Mouse (Mus musculus): Measurements from ENCODE around the gene Adamtsl3.
A peak's percentile ranks its signal among the peaks of the same experiment; 100 is the strongest.

Adamtsl3 gene

DNA sequence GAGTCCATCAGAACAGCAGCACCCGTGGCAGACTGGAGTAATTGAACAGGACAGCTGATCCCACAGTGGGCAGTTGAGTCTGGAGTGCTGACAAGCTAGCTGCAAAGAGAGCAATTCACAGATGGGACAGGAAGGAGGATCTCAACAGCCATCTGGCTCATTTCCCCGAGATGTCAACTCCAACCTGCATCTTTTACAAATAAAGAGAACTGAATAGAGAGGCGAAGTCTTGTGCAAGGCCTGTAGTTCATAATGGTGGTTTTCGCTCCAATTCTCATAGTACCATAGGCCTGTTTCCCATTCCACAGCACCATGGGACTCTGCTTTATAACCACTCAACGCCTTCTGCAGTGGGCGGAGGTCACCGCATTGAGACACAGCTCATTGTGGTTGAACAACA is 195.9 kb downstream of the Adamtsl3 start:
- peak; percentile 56 for DNase-seq

DNA sequence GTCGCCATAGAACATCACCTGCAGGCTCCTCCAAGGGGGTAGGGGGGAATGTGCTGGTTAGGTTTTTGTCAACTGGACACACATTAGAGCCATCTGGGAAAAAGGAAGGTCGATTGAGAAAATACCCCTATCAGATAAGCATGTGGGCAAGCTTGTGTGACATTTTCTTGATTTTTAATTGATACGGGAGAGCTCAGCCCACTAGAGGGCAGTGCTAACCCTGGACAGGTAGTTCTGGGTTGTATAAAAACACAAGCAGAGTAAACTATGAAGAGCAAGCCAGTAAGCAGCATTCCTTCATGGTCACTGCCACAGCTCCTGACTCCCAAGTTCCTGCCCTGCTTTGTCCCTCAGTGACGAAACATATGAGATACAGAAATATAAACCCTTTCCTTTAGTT is 197.7 kb downstream of the Adamtsl3 start:
- DNase-seq, result no peak

DNA sequence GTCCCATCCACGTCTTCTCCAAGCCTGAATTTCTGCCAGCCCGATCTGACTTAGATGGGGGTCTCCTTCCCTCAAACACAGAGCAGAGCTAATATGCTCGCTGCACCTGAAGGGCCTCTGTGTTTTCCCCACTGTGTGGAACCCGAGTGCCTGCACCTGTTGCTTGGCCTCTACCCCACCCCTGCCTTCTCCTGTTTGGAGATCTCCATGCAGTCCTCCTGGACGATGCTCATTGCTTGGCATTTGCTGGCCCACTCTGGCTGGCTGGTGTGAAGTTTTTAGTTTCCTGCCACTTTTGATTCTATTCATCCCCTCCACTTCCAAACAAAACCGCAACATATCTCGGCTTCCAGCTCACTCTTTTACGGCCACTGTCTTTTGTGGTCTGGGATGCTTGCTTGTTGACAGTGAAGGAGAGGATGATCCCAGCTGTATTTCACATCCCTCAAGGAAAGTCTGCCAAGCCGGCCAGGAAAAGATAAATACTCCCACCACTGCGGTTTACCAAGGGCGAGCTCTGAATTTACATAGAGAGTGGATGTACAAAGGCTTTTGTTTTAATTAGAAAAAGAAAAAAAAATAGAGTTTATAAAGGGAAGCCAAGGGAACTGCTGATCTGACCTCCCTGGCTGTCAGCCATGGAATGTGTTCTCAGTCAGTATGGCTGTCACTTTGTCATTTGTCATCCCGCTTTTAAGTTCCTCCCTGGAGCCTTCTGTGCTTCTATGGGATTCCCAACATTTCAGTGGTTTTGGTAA is 198.4 kb downstream of the Adamtsl3 start:
- no peak for DNase-seq

DNA sequence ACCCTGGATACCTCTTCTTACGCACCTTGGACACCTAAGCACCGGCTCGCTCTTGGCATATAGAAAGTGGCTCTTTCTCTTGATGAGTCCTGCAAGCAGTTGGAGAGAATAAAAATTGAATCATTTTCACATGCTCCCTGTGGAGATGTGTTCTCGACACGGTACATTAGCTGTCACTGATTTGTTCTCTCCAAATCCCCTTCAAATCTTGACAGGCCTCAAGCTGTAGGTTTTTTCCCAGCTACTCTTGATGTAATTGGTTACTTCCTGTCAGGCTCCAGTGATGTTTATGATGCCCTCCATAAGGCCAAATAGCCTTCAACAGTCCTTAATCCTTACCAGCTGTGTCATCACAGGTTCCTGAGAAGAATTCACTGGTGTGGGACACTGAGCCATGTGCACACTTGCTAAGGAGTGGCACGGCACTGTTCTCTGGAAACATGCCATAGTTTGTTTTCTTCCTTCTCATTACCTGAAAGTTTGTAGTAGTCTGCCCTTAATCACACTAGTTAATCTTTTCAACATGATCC is 209.0 kb downstream of the Adamtsl3 start:
- DNase-seq, result no peak

DNA sequence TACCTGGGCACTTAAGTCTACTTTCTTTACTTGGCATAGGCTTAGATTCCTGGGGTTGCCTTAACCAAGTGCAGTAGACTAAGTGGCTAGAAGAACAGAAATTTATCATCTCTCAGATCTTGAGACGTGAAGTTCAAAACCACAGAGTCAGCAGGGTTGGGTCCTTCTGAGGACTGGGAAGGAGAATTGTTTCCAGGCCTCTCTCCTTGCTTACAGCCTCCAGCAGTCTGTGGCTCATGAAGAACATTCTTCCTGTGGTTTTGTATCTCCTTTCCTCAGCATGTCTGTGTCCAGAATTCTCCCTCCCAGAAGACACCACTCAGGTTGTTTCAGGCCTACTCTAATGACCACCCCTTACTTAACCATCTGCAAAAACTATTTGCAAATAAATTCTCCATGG is 216.5 kb downstream of the Adamtsl3 start:
- DNase-seq, result no peak

DNA sequence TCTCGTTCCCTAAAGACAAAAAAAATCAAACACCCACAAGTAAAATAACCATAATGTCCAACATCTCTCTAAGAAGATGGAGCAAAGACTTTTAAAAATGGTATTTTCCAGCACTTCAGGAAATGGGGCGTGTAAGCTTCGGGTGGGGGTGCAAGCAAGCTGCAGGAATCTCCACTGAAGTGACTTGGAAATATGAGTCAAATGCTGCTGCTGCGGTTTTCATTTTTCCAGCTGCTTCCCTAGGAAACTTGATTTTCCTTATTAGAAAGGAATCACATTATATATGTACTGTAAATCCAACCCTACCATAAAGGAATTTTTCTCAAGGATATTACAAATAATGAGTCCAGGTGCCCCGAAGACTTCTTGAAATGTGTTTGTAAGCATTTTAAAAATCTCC is 220.3 kb downstream of the Adamtsl3 start:
- no peak for DNase-seq

DNA sequence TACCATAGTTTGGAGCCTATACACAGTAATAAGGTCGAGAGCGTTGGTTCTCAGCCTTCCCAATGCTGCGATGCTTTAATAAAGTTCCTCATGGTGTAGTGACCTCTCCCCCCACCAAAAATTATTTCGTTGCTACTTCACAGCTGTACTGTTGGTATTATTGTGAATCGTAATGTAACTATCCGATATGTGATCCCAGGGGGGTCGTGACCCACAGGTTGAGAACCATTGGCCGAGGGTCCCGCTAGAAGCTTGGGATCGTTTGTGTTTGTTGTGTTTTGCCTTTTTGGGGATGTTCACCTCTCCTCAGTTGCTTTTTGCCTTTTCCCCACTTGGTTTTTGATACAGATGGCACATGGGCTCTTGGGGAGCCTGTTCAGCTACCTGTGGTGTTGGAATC is 220.9 kb downstream of the Adamtsl3 start:
- no peak for DNase-seq

DNA sequence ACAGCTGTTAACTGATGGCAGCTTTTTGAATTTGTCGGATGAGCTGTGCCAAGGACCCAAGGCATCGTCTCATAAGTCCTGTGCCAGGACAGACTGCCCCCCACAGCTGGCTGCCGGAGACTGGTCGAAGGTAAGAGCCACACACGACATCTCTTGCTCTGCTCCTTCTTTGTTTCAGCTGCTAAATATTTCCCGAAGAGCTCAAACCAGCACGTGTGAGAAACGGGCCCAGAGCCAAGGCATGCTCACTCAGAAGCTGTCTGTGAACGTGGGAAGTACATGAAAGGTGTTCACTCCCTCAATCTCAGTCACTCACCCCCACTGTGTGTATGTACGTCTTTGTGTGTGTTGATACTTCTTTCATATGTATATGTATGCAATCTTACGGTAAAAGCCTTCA is 221.6 kb downstream of the Adamtsl3 start:
- DNase-seq, result no peak

DNA sequence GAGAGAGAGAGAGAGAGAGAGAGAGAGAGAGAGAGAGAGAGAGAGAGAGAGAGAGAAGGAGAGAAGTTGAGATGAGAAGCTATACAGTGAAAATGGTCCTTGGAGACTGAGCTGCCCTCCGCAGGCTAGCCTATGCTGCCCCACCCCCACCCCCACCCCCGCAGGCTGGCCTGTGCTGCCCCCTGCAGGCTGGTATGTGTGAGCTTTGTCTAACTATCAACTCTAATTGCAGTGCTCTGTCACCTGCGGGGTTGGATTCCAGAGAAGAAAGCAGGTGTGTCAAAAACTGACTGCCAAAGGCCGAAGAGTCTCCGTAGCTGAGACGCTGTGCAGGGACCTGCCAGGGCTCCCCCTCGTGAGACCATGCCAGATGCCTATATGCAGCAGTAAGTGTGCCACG is 231.2 kb downstream of the Adamtsl3 start:
- no peak for DNase-seq

DNA sequence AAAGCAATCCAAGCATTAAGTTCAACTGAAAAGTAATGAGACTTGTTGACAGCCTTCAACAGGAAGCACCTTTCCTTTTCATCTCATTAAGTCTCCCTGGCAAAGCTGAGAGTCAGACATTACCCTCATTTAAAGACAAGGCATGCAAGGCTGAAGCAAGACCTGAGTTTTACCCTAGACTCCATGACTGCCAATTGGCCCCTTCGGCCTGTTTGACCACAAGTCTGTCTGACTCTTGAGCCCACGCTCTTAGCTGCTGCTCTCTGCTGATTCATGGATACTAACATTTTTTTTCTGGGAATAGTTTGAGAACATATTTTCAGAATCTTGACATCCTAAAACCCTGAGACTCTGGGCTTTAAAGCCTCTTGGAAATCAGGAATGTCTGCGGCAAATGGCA is 232.3 kb downstream of the Adamtsl3 start:
- no peak for DNase-seq

DNA sequence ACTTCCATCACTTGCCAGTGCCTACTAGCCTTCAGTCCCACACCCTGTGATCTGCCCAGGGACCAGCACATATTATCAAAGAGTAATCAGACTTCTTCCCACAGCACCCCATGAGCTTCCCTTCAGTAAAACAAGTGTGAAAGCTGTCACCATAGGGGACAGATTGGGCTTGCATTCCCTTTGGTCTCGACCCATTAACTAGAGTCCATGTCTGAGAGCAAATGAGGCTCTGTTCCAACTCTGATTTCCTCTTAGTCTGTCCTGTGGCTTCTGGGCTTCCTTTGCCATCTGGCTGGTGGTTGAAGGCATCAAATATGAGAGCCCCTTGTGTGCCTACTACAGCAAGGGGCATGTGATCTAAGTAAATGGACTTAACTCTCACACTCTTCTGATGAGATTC is 237.5 kb downstream of the Adamtsl3 start:
- peak; percentile 14 for DNase-seq

DNA sequence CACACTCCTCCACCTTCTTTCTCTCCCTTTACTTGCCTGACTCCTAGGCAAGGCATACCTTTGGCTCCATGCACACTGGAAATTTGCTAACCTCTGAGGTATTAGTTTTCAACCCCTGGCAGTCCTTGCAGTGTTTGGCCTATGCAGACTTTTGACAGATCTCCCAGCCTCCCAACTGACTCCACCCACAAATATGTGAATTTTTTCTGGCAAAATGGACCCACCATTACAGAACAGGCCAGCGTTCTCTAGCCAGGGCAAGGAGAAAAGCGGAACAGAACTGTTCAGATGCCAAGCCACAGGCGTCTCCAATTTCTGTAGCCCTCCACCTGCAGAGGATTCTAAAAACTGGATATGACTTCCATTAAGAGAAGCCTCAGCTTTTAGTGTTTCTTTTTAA is 244.5 kb downstream of the Adamtsl3 start:
- no peak for DNase-seq

DNA sequence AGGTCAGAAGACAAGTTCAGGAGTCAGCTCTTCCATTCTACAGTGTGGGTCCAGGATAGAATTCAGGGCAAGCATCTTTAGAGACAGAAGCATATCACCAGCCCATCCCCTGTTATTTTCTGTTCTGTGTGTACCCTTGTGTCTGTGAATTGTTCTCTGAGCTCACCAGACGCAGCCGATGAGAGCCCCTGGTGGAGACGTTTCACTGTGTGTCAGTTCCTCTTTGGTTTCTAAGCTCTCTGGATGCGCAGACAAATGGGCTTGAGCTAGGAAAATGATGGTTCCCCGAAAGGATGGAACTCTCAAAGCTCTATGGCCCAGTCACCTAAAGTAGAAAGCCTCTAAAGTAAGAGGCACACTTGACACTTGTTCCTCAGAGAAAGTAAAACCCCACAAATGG is 246.3 kb downstream of the Adamtsl3 start:
- DNase-seq, result no peak

DNA sequence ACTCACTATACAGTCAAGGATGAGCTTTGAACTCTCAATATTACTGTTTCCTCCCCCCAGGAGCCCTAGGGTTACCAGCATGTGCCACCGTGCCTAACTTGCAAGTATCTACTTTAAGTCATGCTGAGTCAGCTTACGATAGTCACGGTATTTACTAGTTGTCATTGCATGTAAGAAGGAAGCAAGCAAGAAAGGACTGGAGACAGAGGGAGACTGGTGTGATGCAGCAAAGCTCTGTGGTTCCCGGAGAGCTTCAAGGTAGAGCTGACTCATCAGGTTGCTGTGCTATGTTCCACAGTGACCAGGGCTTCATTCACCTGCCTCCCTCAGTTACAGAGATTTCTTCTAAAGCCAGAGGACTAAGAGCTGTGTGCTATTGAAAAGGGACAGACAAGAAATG is 247.0 kb downstream of the Adamtsl3 start:
- no peak for DNase-seq

DNA sequence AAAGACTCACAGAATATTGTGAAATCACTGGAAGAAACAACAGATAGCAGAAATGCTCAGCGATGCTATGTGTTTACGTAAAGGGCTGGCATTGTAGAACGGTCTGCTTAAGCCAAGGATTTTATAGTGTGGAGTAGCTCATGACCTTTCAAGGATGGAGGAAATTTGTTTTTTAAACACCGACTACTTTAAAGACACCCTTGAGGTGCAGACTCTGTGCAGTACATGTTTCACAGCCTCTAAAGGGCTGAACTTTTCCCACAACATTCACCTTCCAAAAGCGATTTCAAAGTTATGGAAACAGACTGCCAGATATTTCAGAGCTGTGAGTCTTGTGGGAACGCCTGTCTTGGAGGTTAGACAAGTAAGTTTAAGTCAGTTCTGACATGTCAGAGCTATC is 255.4 kb downstream of the Adamtsl3 start:
- DNase-seq, result no peak

DNA sequence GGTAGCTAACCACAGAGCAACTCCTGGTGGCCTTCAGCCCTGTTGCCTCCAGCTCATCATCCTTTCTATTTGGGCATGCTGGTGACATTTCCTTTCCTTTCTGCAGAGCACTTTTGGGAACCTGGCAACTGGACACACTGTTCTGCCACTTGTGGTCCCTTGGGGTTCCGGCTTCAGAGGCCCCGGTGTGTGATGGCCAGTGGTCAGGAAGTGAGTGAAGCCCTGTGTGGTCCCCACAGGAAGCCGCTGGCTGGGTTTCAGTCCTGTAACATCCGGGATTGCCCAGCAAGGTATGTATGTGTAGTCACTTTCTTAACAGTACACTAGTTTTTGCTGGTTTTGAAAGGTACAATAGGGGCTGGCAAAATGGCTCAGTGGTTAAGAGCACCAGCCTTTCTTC is 266.5 kb downstream of the Adamtsl3 start:
- no peak for DNase-seq

DNA sequence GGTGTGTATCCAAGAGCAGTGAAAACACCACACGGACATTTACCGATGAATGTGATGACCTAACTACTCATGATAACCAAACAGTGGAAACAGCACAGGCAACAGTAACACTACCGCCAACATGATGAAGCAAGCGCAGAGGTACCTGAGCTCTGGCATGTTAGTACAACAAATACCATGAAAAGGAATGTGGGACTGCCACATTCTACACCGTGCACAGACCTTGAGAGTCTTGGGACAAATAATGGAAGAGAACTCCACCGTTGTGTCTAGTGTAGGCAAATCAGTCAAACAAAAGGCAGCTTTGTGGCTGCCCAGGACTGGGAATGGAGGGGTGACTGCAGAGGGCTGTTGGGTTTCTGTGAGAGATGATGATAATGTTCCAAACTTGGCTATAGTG is 269.9 kb downstream of the Adamtsl3 start:
- no peak for DNase-seq

DNA sequence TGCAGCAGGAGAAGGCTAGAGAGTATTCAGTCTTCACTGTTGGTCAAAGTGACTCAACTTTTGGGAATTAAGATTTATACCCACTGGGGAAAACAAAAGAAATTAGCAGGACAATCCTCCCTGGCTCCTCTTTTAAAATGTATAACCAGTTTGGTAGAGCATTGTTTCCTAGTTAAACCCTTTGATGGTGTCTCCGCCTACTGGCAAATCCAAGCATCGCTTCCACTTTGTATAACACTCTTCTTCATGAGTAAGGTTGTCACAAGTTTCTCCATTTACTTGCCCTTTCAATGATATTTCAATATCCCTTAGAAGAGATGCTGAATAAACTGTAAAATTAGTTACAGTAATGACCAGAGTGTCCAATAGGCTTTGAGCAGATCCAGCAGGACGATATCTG is 274.1 kb downstream of the Adamtsl3 start:
- no peak for DNase-seq

DNA sequence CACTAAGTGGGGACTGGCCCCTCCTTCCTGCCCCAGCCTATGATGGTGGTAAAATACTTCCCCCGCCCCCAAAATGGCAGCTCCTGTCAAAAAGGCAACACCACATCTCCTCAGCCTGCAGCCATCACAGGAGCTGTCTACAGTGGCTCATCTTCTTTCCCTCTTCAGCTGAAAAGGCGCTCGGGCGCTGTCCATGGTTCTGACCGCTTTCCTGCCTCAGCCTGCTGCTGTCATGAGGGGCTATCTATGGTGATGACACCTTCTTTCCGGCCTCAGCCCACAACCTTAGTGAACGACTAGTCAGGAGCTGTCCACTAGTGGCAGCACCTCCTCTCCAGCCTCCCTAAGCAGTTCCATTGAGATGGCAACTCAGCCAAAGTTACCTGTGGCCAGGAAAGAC is 289.8 kb downstream of the Adamtsl3 start:
- no peak for DNase-seq

DNA sequence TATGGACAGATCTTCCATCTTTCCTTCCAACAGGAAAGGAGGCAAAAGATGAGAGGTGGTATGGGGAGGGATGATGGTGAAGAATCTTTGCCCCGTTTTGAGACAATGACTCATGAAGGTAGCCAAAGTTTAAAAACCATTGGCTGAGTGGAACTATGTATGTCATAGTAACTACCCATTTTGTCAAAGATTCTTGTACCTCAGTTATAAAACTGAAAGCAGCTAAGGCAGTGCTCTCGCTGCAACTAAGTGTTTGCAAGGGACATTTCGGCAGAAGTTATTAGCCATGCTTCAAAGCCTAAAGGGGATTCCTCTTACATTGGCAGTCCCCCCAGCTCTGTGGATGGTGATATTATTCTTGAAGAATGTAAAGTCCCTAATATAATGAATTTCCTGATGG is 311.7 kb downstream of the Adamtsl3 start:
- no peak for DNase-seq

DNA sequence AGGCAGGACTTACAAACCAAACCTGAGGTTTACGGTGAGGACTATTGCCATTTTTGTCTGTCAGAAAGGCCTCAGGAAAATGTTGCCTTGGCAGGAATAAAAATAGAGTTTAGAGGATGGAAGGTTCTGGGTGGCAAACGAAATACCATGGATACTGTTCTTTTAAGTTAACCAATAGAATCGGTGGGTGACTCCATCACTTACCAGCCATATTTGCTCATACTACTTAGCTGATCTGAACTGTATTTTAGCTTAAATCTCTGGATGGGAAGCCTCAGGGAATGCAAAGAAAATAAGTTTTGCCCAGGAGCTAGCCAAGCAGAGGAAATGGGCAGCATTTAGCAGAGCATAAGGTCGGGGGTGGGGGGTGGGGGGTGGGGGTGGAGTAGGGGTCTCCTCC is 312.4 kb downstream of the Adamtsl3 start:
- DNase-seq, result no peak

DNA sequence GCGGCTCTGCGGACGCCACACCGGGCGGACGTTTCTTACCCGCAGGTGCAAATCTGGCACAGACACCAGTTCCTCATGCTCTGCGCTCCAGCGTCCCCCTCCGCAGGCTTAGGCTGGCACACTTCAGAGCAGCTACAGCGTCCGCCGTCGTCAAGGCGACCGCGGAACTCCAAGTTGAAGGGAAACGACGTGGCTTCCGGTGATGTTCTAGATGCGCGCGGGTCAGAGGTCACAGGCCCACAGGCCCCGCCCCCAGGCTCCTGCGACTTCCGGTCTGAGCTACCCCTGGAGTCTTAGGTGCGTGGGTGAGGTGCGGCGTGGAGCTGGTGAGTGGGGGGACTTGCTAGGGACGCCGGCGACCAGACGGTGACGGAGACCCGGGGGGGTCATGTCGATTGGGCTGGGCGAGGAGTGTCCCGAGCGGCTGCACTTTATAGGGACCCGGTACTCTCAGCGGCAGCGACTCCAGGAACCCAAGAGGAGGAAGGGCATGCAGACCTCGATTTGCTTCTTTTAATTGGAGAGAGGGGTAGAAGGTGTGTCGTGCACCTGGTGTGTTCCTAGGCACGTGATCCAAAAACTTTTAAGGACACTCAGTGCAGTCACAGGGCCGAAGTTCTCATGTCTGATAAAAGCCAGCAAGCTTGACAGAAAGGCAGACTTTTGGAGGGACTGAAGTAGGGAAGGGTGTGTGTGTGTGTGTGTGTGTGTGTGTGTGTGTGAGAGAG is 313.0 kb downstream of the Adamtsl3 start, which contains the start of the genes Saxo2 and Efl1:
Saxo2 (minus strand) TSS at position 176 of the 728 bp plus-strand sequence.
Efl1 (plus strand) TSS at position 262 of the 728 bp plus-strand sequence.
- DNase-seq, result peak; percentile 95

DNA sequence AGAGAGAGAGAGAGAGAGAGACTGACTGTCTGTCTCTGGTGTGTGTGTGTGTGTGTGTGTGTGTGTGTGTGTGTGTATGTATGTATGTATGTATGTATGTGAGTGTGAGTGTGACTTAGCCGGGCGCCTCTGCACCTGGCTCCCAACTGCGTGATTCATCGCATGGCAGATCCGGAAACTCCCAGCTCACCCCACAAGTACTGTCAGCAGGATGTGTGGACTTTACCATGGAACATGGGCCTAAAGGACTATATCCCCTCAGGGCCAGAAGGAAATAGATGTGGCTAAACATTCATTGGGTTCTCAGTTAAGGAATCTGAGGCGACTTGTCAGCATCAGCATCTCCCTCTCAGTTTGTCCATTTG is 313.6 kb downstream of the Adamtsl3 start:
- DNase-seq, result no peak

All from cerebellum, adult 9-11 months (tissue).